Mouse (Mus musculus): ENCODE measurements around the gene Jakmip3.

Jakmip3 gene

GRCm38 (mm10) chr7:139063406-139063805 is 122.9 kb downstream of the Jakmip3 start:
- DNase-seq (ENCODE audit: low spot score), result no peak

DNA sequence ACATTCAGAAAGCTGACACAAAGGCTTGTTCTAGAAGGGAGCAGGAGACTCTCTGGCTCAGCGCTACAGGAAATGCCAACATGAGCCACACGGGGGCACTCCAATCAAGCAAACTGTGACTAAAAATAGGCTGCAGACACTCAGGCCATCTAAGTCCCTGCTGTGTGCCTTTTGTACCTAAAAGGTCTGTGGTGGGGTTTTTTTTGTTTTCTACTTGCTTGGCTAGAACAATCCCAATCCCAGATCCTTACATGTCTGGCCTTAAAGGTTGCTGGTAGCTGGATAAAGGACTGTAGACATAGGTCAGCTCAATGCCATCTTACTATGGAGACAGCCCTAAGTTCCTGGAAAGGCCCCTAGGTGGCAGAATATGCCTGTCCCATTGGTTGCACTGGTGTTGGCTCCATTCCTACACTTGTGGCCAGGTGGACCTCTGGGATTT is 127.7 kb downstream of the Jakmip3 start:
- peak; percentile 8 for DNase-seq (ENCODE audit: low spot score)

- DNase-seq (ENCODE audit: low spot score), result no peak
Measured at GRCm38 (mm10) chr7:139074189-139074588, 133.7 kb downstream of the Jakmip3 start.

DNA sequence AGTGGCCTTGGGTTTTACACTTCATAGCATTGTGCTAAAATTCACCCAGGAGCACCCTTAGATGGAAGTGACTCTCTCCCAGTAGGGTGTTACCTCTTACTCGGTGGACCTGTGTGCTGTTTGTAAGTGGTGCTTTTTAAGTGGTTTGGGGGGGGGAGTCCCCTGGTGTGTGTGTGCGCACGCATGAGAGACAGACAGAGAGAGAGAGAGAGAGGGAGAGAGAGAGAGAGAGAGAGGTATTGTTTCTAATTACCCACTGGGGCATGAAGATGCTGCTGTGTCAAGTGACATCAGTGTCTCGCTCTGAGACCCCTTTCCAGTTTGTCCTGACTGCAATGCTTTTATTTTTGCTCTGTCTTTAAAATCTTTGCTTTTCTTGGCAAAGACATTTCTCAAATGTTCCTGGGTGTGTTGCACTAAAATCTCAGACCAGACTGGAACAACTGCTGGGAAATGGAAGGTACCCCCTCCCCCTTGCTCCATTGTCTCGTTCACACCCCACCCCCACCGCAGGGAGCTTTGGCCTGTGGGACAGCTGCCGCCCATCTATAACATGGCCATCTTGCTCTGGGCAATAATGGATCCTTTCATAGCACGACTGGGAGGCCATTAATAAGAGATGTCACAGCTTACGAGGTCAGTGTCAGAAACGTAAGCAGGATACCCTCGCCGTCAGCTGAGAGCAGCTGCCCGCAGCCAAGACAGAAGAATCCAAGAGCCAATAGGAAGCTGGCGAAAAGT is 134.7 kb downstream of the Jakmip3 start:
- DNase-seq (ENCODE audit: low spot score), result no peak

GRCm38 (mm10) chr7:139077283-139077682 is 136.8 kb downstream of the Jakmip3 start:
- no peak for DNase-seq (ENCODE audit: low spot score)

GRCm38 (mm10) chr7:139078181-139078580 is 137.7 kb downstream of the Jakmip3 start:
- no peak for DNase-seq (ENCODE audit: low spot score)

DNA sequence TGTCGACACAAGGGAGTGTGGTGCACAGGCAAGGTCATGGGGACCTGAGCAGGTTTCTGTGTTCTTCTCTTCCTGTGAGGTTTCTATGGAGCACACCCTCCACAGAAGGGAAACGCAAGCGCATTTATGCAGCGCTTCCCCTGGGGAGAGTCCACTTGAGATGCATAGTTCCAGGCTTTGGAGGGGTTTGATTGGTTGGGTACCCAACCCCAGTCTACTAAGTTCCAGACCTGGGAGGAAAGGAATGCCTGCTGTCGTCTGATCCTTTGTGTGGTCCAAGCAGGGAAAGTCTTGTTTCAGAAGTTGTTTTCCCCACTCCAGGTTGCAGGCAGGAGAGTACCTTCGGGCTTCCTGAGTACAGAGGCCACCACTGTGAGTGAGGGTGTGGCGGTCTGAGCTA is 138.6 kb downstream of the Jakmip3 start:
- no peak for DNase-seq (ENCODE audit: low spot score)

GRCm38 (mm10) chr7:139080714-139081113 is 140.2 kb downstream of the Jakmip3 start:
- no peak for DNase-seq (ENCODE audit: low spot score)

DNA sequence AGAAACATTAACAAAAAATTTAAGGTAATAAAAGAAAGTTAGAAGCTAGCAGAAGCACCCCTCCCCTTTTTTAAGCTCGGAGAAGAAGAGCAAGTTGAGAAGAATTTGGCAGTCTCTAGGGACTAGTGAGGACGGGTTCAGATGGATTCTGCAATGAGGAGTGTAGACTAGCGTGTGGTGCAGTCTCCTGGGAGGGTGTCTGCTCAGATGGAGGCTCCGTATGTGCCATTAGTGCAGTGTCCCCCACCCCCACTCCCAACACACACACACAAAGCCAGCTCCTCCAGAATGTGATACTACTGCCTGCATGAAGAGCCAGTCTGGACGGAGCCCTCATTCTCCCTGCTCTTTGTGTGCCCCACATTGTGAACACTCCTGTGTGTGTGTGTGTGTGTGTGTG is 140.6 kb downstream of the Jakmip3 start:
- DNase-seq (ENCODE audit: low spot score), result no peak

GRCm38 (mm10) chr7:139082281-139082680 is 141.8 kb downstream of the Jakmip3 start:
- no peak for DNase-seq (ENCODE audit: low spot score)

- DNase-seq (ENCODE audit: low spot score), result no peak
Measured at GRCm38 (mm10) chr7:139084316-139084715, 143.8 kb downstream of the Jakmip3 start.

- no peak for DNase-seq (ENCODE audit: low spot score)
Measured at GRCm38 (mm10) chr7:139085629-139086194, 145.2 kb downstream of the Jakmip3 start, which contains the start of gene Dpysl4. Gene Dpysl4, plus strand, starts transcription at chr7:139086001.

- no peak for DNase-seq (ENCODE audit: low spot score)
Measured at GRCm38 (mm10) chr7:139086195-139087158, 145.9 kb downstream of the Jakmip3 start.

GRCm38 (mm10) chr7:139087801-139088200 is 147.3 kb downstream of the Jakmip3 start:
- no peak for DNase-seq (ENCODE audit: low spot score)

DNA sequence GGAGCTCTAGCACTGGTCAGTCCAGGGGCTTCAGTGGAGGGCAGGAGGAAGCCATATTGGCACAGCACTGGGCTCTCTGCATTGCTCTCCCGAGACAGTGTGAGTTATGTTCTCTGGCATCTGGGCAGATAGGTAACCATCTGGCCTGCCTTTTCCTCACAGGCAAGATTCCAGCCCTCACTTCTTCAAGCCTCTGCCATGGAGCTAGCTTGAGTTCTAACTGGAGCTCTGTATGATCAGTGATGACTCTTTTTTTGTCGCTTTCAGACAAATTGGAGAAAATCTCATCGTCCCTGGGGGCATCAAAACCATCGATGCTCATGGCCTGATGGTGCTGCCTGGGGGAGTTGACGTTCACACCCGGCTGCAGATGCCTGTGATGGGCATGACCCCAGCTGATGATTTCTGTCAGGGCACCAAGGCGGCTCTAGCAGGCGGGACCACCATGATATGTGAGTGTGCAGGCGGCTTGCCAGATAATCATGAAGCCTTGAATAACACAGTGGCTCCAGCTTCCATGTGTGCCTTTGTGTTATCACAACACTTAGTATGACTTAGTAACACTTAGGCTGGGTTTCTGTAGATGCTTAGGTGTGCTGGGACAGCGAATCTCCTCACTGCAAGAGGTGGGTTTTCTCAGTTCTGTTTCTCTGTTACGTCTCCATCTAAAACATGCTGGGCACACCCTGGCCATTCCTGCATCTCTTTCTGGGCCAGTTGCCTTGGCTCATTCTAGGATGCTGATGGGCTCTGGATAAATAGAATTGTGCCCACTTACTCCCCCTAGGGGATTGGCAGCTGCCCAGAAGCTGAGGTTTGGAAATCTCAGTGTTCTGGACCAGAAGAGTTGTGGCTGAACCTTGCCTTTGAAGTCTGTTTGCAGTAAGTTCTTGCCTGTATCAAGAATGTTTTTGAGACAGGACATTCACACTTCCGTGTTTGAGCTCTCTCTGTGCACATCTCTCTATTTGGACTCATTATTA is 149.7 kb downstream of the Jakmip3 start:
- no peak for DNase-seq (ENCODE audit: low spot score)

GRCm38 (mm10) chr7:139091681-139092080 is 151.2 kb downstream of the Jakmip3 start:
- DNase-seq (ENCODE audit: low spot score), result no peak

GRCm38 (mm10) chr7:139092676-139093075 is 152.1 kb downstream of the Jakmip3 start:
- DNase-seq (ENCODE audit: low spot score), result no peak

- no peak for DNase-seq (ENCODE audit: low spot score)
Measured at GRCm38 (mm10) chr7:139093124-139093523, 152.6 kb downstream of the Jakmip3 start.

GRCm38 (mm10) chr7:139093781-139094180 is 153.3 kb downstream of the Jakmip3 start:
- DNase-seq (ENCODE audit: low spot score), result no peak

DNA sequence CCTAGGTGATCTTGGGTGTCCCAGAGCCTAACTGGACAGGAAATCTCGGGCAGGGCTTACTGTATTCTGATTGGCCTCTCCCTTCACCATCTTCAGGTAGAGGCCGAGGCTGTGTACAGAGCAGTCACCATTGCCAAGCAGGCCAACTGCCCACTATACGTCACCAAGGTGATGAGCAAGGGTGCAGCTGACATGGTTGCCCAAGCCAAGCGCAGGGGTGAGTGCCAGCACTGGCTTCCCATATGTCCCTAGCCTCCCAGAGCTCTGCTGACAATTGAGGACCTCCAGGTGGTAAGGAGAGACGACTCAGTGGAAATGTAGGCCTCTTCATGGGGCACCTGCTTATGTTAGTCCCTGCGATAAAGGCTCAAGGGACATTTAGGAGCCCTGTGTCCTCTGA is 154.2 kb downstream of the Jakmip3 start:
- no peak for DNase-seq (ENCODE audit: low spot score)

- DNase-seq (ENCODE audit: low spot score), result no peak
Measured at GRCm38 (mm10) chr7:139095282-139095681, 154.8 kb downstream of the Jakmip3 start.

Measured in T-cell, adult 2 months (primary cell).